Comparison of ENCODE assay signal across 8 mouse cellular contexts in genomic region chr2:150909429-150910039, GRCm38 (mm10). TPM values are rescaled to one million over a fixed set of nuclear protein-coding genes. Genes with fewer than 3 reads are reported as not detected.
DNase-seq lines count a peak whose midpoint lies in the region; ATAC-seq lines count a peak whose summit lies in the region.

No protein-coding gene starts in this region.

- peak overlapping the region; percentile 46 for H3K4me2 ChIP-seq in hindbrain, embryonic 11.5 days (replicated peaks; ENCODE audit: low read depth, low read length)

- H3K27me3 ChIP-seq in hindbrain, embryonic 11.5 days (ENCODE audit: control insufficient read depth, insufficient read depth, low read length) = no peaks in the 10 kb centered on the region

- H3K9me3 ChIP-seq in hindbrain, embryonic 11.5 days (ENCODE audit: control insufficient read depth, low read length) = no peaks in the 10 kb centered on the region

- peak overlapping the region; percentile 65 for H3K9ac ChIP-seq in hindbrain, embryonic 11.5 days (ENCODE audit: low read depth, low read length)

- H3K36me3 ChIP-seq in hindbrain, embryonic 11.5 days (ENCODE audit: control insufficient read depth, insufficient read depth, low read length) = no peaks in the 10 kb centered on the region

- H3K27ac ChIP-seq in hindbrain, embryonic 11.5 days (ENCODE audit: low read depth, low read length) = peak overlapping the region; percentile 80

- ATAC-seq in frontal cortex, adult (ENCODE audit: low TSS enrichment) = peak; percentile 91
- ATAC-seq in hindbrain, embryonic 11.5 days (ENCODE audit: low FRiP score) = peak; percentile 94

- H3K4me1 ChIP-seq in hindbrain, embryonic 11.5 days (replicated peaks; ENCODE audit: control insufficient read depth, insufficient read depth, low read length) = no peaks in the 10 kb centered on the region

- WGBS in hindbrain, embryonic 11.5 days = under 1% methylated on average over 34 of the region's 35 CpGs

- peak; percentile 98 for DNase-seq in MEL-GATA-1-ER (ENCODE audit: extremely low read depth, low read depth)
- peak; percentile 82 for DNase-seq in cerebellum, adult 8-10 months
- peak; percentile 96 for DNase-seq in hindbrain, embryonic 11.5 days (ENCODE audit: low spot score)
- DNase-seq in layer of hippocampus, postnatal 10 days (ENCODE audit: low spot score in 2 of 2) = peak; percentile 84 to 89
- peak; percentile 97 for DNase-seq in lung, postnatal 10 days
- peak; percentile 94 for DNase-seq in ovary, postnatal 36 days (ENCODE audit: low spot score)
- DNase-seq in thymus, postnatal 25 days = peak; percentile 98

- H3K4me3 ChIP-seq in hindbrain, embryonic 11.5 days (ENCODE audit: low read depth, low read length) = peak overlapping the region; percentile 64

RNA-seq across cellular contexts. Expression of gene Gins1, which starts 4.3 kb away (rescaled TPM):
- 66.0 and 67.5 TPM in 2 replicates for polyA plus RNA-seq in hindbrain, embryonic 11.5 days (2014; fragmentation: Nextera tagmentation; extraction: Ambion mirVana)
- 1 to 10 TPM; 3.7 to 5.4 TPM for total RNA-seq in layer of hippocampus, postnatal 10 days (2021)

RNA-seq across cellular contexts. Expression of gene Abhd12, which starts 5.0 kb away (rescaled TPM):
- 56.2 and 60.5 TPM in 2 replicates for polyA plus RNA-seq in hindbrain, embryonic 11.5 days (2014; fragmentation: Nextera tagmentation; extraction: Ambion mirVana)
- 100 to 1,000 TPM; 173 to 184 TPM for total RNA-seq in layer of hippocampus, postnatal 10 days (2021)

Comparison
In these comparisons a context has a peak if more than half of its experiments do, and no peak if none do; other contexts are left out.
1. Peak in every context shown above with its lines: DNase-seq, ATAC-seq, H3K4me3 ChIP-seq and H3K27ac ChIP-seq.